Mouse (Mus musculus): ENCODE measurements around the gene Zbtb5. TPM values are rescaled to one million over a fixed set of nuclear protein-coding genes. Genes with fewer than 3 reads are reported as not detected.
"Not testable (repeated sequence)": the region's sequence is repeated elsewhere in the genome, so short reads cannot be mapped to it uniquely, and the experiment has no call there.

The Zbtb5 gene
- polyA plus RNA-seq, 1 experiment from 2014 or later, result 19.4 TPM

- no peak overlapping the region for H3K4me3 ChIP-seq
- no peak overlapping the region for H3K27ac ChIP-seq
- whole genome bisulfite sequencing, result 60% methylated on average over 11 of the region's 11 CpGs
- H3K4me1 ChIP-seq, result no peaks in the 10 kb centered on the region
- no peak overlapping the region for H3K9ac ChIP-seq
- no peaks in the 10 kb centered on the region for H3K36me3 ChIP-seq
- H3K9me3 ChIP-seq, result no peaks in the 10 kb centered on the region
- no peaks in the 10 kb centered on the region for H3K27me3 ChIP-seq
- ATAC-seq (ENCODE audit: borderline replicate concordance, extremely low read depth, low FRiP score, low TSS enrichment), result no peak
- H3K4me2 ChIP-seq, result no peak overlapping the region
Observed at GRCm38 (mm10) chr4:44963156-44963555, 49.1 kb downstream of the Zbtb5 start.

- Histone ChIP-seq H3K36me3 (no peaks in the 10 kb centered on the region), H3K27me3 (no peaks in the 10 kb centered on the region), H3K4me1 (no peaks in the 10 kb centered on the region), H3K9me3 (no peaks in the 10 kb centered on the region), H3K27ac (no peak overlapping the region), H3K4me3 (no peak overlapping the region), H3K4me2 (no peak overlapping the region), H3K9ac (no peak overlapping the region)
- ATAC-seq (ENCODE audit: borderline replicate concordance, extremely low read depth, low FRiP score, low TSS enrichment), result no peak
- 87% methylated on average over 13 of the region's 13 CpGs for WGBS
Observed at GRCm38 (mm10) chr4:44959220-44959619, 53.0 kb downstream of the Zbtb5 start.

DNA sequence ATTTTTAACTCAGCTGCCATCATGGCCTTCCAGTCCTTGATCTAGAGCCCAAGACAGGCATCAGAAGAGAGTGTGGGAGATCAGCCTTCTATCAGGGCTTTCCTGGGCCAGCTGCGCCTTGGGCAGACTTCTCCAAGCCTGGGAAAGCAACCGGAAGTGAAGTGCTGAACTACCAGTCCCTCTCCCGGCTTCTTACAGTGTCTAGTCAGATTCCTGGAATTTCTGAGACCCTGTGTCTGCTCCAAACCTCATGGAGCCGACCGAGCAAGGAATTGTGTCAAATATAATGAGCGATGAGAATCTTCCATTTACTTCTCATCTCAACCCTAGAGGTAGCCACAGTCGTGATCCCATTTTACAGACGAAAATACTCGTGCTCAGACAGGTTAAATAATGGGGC lies 53.4 kb downstream of the Zbtb5 start:
- Histone ChIP-seq H3K4me1 (no peaks in the 10 kb centered on the region), H3K27ac (no peak overlapping the region), H3K4me3 (no peak overlapping the region), H3K36me3 (no peaks in the 10 kb centered on the region), H3K9ac (no peak overlapping the region), H3K9me3 (no peaks in the 10 kb centered on the region), H3K27me3 (no peaks in the 10 kb centered on the region), H3K4me2 (no peak overlapping the region)
- no peak for ATAC-seq (ENCODE audit: borderline replicate concordance, extremely low read depth, low FRiP score, low TSS enrichment)
- 77% methylated on average over 9 of the region's 9 CpGs for WGBS

DNA sequence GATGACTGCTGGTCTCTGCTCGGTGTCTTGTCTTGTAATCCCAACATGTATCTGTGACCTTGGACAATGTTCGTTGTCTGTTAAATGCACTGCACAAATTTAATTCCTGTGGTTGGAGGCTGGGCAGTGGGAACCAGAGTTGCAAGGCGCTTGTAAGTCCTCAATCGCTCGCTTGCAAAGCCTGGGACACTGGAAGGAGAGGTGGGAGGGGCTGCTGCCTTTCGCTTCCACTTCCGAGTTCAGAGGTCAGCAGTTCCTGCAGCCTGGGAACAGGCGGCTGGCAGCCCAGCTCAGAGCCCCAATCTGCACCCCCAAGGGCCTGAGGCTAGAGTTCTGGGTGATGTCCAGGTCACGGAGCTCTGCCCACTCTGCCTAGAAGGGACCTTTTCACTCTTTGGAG lies 59.2 kb downstream of the Zbtb5 start:
- ATAC-seq (ENCODE audit: borderline replicate concordance, extremely low read depth, low FRiP score, low TSS enrichment), result no peak
- H3K4me2 ChIP-seq, result no peak overlapping the region
- H3K9me3 ChIP-seq, result no peaks in the 10 kb centered on the region
- H3K4me1 ChIP-seq, result no peaks in the 10 kb centered on the region
- H3K9ac ChIP-seq, result no peak overlapping the region
- no peaks in the 10 kb centered on the region for H3K36me3 ChIP-seq
- 60% methylated on average over 9 of the region's 9 CpGs for WGBS
- H3K27me3 ChIP-seq, result no peaks in the 10 kb centered on the region
- no peak overlapping the region for H3K27ac ChIP-seq
- no peak overlapping the region for H3K4me3 ChIP-seq

GRCm38 (mm10) chr4:44948314-44948713 lies 63.9 kb downstream of the Zbtb5 start:
- Histone ChIP-seq H3K9ac (no peak overlapping the region), H3K4me1 (no peaks in the 10 kb centered on the region), H3K27ac (no peak overlapping the region), H3K9me3 (no peaks in the 10 kb centered on the region), H3K4me3 (no peak overlapping the region), H3K36me3 (no peaks in the 10 kb centered on the region), H3K4me2 (no peak overlapping the region), H3K27me3 (no peaks in the 10 kb centered on the region)
- WGBS, result 91% methylated on average over 1 of the region's 1 CpGs
- no peak for ATAC-seq (ENCODE audit: borderline replicate concordance, extremely low read depth, low FRiP score, low TSS enrichment)

GRCm38 (mm10) chr4:44947464-44947863 lies 64.7 kb downstream of the Zbtb5 start:
- ATAC-seq (ENCODE audit: borderline replicate concordance, extremely low read depth, low FRiP score, low TSS enrichment), result no peak
- Histone ChIP-seq H3K4me1 (no peaks in the 10 kb centered on the region), H3K4me3 (no peak overlapping the region), H3K36me3 (no peaks in the 10 kb centered on the region), H3K27me3 (no peaks in the 10 kb centered on the region), H3K9ac (no peak overlapping the region), H3K9me3 (no peaks in the 10 kb centered on the region), H3K4me2 (no peak overlapping the region), H3K27ac (no peak overlapping the region)
- WGBS, result 78% methylated on average over 5 of the region's 5 CpGs

- not testable (repeated sequence) for ATAC-seq (ENCODE audit: borderline replicate concordance, extremely low read depth, low FRiP score, low TSS enrichment); H3K9me3 ChIP-seq; H3K27ac ChIP-seq; H3K4me3 ChIP-seq; H3K4me2 ChIP-seq; H3K36me3 ChIP-seq; H3K27me3 ChIP-seq; H3K9ac ChIP-seq; H3K4me1 ChIP-seq
- 96% methylated on average over 2 of the region's 2 CpGs for WGBS
Observed at GRCm38 (mm10) chr4:44946126-44946525, 66.1 kb downstream of the Zbtb5 start.

DNA sequence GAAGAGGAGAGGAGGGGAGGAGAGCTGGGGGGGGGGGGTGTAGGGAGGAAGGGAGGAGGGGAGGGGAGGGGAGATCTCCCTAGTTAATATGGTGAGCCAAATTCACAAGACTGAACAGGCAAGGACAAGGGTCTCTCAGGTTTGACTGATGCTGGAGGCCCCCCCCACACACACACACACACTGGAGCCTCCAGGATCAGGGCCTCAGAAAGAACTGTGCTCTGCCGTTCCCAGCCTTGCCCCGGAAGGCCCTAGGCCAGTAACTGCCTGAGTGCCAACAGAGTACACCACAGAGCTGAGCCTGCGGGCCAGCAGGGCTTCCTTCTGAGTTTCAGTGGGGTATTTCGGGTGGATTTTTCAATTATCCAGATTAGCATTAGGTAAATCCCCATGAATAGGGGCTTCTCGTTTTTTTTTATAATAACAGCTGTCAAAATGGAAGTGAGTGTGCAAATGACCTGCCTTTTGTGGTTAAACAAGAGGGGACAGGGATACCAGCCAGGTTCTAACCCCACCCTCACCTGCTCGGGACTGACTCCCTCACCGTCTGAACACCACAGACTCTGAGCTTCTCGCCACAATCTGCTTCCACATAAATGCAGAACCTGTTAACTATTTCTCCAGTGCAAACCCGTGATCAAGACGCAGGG lies 67.7 kb downstream of the Zbtb5 start:
- no peaks in the 10 kb centered on the region for H3K36me3 ChIP-seq
- H3K4me1 ChIP-seq, result no peaks in the 10 kb centered on the region
- no peaks in the 10 kb centered on the region for H3K9me3 ChIP-seq
- ATAC-seq (ENCODE audit: borderline replicate concordance, extremely low read depth, low FRiP score, low TSS enrichment), result no peak
- no peak overlapping the region for H3K27ac ChIP-seq
- no peak overlapping the region for H3K4me2 ChIP-seq
- no peak overlapping the region for H3K9ac ChIP-seq
- no peak overlapping the region for H3K4me3 ChIP-seq
- 80% methylated on average over 10 of the region's 10 CpGs for WGBS
- no peaks in the 10 kb centered on the region for H3K27me3 ChIP-seq

- Histone ChIP-seq H3K4me2 (no peak overlapping the region), H3K9me3 (no peaks in the 10 kb centered on the region), H3K27ac (no peak overlapping the region), H3K4me3 (no peak overlapping the region), H3K27me3 (no peaks in the 10 kb centered on the region), H3K36me3 (no peaks in the 10 kb centered on the region), H3K4me1 (no peaks in the 10 kb centered on the region), H3K9ac (no peak overlapping the region)
- 77% methylated on average over 6 of the region's 6 CpGs for WGBS
- ATAC-seq (ENCODE audit: borderline replicate concordance, extremely low read depth, low FRiP score, low TSS enrichment), result no peak
Observed at GRCm38 (mm10) chr4:44943480-44943879, 68.7 kb downstream of the Zbtb5 start.

DNA sequence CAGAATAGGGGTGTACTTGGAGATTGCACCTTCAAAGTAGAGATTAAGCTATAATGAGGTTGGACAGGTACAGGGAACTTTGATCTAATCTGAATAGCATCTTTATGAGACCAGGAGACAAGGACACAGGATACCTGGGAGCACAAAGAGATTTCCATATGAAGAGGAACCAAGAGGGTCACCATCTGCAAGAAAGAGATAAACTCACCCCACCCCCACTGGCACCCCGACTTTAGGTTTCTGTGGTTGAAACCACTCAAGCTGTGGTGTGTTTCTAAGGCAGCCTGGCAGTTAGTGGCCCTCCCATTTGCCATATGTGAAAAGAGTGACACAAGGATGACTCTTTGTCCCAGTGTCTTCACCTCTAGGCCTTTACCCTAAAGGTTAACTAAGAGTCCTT lies 70.0 kb downstream of the Zbtb5 start:
- Histone ChIP-seq H3K36me3 (no peaks in the 10 kb centered on the region), H3K4me1 (no peaks in the 10 kb centered on the region), H3K4me3 (no peak overlapping the region), H3K9me3 (no peaks in the 10 kb centered on the region), H3K27ac (no peak overlapping the region), H3K27me3 (no peaks in the 10 kb centered on the region), H3K4me2 (no peak overlapping the region), H3K9ac (no peak overlapping the region)
- WGBS, result 73% methylated on average over 1 of the region's 1 CpGs
- no peak for ATAC-seq (ENCODE audit: borderline replicate concordance, extremely low read depth, low FRiP score, low TSS enrichment)

Other genes starting within 250 kb of the Zbtb5 start
- gene Grhpr, start 31.0 kb downstream of the Zbtb5 start, polyA plus RNA-seq (2015; fragmentation: Nextera tagmentation; extraction: Ambion mirVana), result 56.9 and 60.1 TPM in 2 replicates
- gene Polr1e, start 6.2 kb upstream of the Zbtb5 start, polyA plus RNA-seq (2015; fragmentation: Nextera tagmentation; extraction: Ambion mirVana), result 36.1 and 42.7 TPM in 2 replicates
- gene Fbxo10, start 72.2 kb upstream of the Zbtb5 start, polyA plus RNA-seq (2015; fragmentation: Nextera tagmentation; extraction: Ambion mirVana), result 12.5 and 13.9 TPM in 2 replicates
- 183 and 189 TPM in 2 replicates for gene Tomm5, start 95.7 kb upstream of the Zbtb5 start, polyA plus RNA-seq (2015; fragmentation: Nextera tagmentation; extraction: Ambion mirVana)
- 0.38 and 0.75 TPM in 2 replicates for gene Frmpd1, start 172.5 kb upstream of the Zbtb5 start, polyA plus RNA-seq (2015; fragmentation: Nextera tagmentation; extraction: Ambion mirVana)